Mouse (Mus musculus) midbrain, embryonic 12.5 days (tissue): ENCODE measurements around the gene Rprd1b. TPM values are rescaled to one million over a fixed set of nuclear protein-coding genes. Genes with fewer than 3 reads are reported as not detected.

Source experiments
- ATAC-seq: fragments of 200-750 bp; cut with Nextera tagmentation; 2 replicates; pipeline ENCODE4 v1.8.0; 2017; ENCODE audit warnings: low read depth, moderate TSS enrichment, moderate library complexity; ENCODE audit not compliant: low FRiP score
- H3K27ac ChIP-seq: fragments of 300-500 bp; sonication (generic); replicated peaks from 2 replicates; pipeline ENCODE4 v1.5.1; 2016; ENCODE audit warnings: mild to moderate bottlenecking
- H3K27me3 ChIP-seq: fragments of 300-500 bp; sonication (generic); 2 replicates; pipeline ENCODE4 v1.6.1; 2016; ENCODE audit warnings: mild to moderate bottlenecking
- H3K36me3 ChIP-seq: fragments of 300-500 bp; sonication (generic); 2 replicates; pipeline ENCODE4 v1.6.1; 2016
- H3K4me1 ChIP-seq: fragments of 300-500 bp; sonication (generic); 2 replicates; pipeline ENCODE4 v1.6.1; 2016
- H3K4me2 ChIP-seq: fragments of 300-500 bp; sonication (generic); replicated peaks from 2 replicates; pipeline ENCODE4 v1.6.1; 2016; ENCODE audit warnings: mild to moderate bottlenecking, moderate library complexity
- H3K4me3 ChIP-seq: fragments of 300-500 bp; sonication (generic); 2 replicates; pipeline ENCODE4 v1.5.1; 2016; ENCODE audit warnings: mild to moderate bottlenecking
- H3K9ac ChIP-seq: fragments of 300-500 bp; sonication (generic); replicated peaks from 2 replicates; pipeline ENCODE4 v1.6.1; 2016; ENCODE audit warnings: mild to moderate bottlenecking, moderate library complexity
- H3K9me3 ChIP-seq: fragments of 300-500 bp; sonication (generic); 2 replicates; pipeline ENCODE4 v1.6.1; 2016; ENCODE audit warnings: mild to moderate bottlenecking
- WGBS: fragments of 180-500 bp; shearing (Covaris S2); methylation state at CpG from one replicate; pipeline ENCODE4 v1.1.7; 2016; 5-methylcytosine and 5-hydroxymethylcytosine counted together
- polyA plus RNA-seq: library from polyadenylated mRNA; unstranded; fragments of >200 nt; fragmentation: Nextera tagmentation; extraction: Ambion mirVana; gene quantifications from 2 replicates; pipeline ENCODE4 v1.2.1, GENCODE M21; 2016

Rprd1b gene
- polyA plus RNA-seq, 1 experiment from 2014 or later: 57.9 TPM

DNA sequence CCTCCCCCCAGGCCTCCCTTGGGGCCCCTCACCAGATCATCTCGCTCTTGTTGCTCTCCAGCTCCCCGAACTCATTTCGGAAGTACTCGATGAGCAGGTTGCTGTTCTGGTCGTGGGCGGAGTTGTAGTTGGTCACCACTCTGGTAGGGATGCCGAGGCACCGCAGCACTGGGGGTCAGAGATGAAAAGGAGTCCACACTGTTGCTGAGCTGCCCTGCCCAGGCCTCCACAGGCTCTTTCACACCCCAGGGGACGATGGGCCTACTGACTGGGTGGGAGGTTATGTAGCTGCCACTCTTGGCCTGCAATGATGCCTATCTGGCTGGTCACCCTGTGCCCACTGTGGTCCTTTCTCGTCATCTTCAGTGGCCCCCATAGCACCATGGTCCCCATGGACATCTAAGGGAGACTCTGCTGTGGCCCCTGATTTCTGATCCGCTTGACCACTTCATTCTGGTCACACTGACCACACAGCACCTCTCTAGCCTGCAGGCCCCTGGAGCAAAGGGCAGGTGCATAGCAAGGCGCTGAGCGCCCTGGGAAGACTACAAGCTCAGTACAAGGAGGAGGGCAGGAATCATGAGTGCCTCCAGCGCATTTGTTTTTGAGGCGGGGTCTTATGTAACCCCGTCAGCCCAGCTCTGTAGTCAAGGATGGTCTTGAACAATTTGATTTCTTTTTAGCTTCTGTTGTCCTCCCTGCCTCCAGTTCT lies 101.2 kb downstream of the Rprd1b start:
- no peaks in the 10 kb centered on the region for H3K27me3 ChIP-seq
- ATAC-seq: no peak
- no peak overlapping the region for H3K4me3 ChIP-seq
- H3K9ac ChIP-seq: no peak overlapping the region
- 89% methylated on average over 16 of the region's 16 CpGs for WGBS
- no peaks in the 10 kb centered on the region for H3K9me3 ChIP-seq
- H3K4me1 ChIP-seq: peaks cover 20% of the 10 kb centered on the region
- no peak overlapping the region for H3K4me2 ChIP-seq
- H3K27ac ChIP-seq: no peak overlapping the region
- no peaks in the 10 kb centered on the region for H3K36me3 ChIP-seq

DNA sequence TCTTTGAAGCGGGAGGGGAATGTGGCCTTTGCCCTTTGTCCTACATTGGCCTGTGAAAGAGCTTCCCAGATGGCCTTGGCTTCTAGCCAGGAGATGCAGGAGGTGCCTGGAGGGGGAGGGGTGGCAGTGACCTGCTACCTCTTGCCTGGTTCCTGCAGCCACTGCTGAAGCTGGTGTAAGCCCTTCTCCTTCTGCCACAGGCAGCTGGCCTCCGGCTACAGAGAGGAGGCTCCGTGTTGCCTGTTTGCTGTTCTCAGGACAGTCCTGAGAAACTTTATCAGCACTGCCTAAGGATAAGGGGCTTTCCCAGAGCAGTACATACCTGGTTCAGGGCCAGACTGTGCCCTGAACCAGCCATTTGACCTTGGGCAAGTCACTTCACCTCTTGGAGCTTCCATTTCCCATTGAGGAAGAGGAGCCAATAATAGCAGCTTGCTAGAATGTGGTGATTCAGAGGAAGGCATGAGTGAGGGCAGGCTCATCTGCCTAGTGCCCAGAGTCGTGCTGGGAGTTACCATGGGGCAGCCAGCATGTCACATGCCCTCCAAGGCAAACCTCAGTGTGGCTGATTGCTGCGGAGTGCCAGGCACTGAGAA lies 102.2 kb downstream of the Rprd1b start:
- Histone ChIP-seq H3K9me3 (no peaks in the 10 kb centered on the region), H3K4me1 (peaks cover 20% of the 10 kb centered on the region), H3K4me3 (no peak overlapping the region), H3K27me3 (no peaks in the 10 kb centered on the region), H3K4me2 (no peak overlapping the region), H3K36me3 (no peaks in the 10 kb centered on the region), H3K27ac (no peak overlapping the region; the same call in 1 of the 2 replicates), H3K9ac (no peak overlapping the region)
- 47% methylated on average over 5 of the region's 5 CpGs for WGBS
- no peak for ATAC-seq

DNA sequence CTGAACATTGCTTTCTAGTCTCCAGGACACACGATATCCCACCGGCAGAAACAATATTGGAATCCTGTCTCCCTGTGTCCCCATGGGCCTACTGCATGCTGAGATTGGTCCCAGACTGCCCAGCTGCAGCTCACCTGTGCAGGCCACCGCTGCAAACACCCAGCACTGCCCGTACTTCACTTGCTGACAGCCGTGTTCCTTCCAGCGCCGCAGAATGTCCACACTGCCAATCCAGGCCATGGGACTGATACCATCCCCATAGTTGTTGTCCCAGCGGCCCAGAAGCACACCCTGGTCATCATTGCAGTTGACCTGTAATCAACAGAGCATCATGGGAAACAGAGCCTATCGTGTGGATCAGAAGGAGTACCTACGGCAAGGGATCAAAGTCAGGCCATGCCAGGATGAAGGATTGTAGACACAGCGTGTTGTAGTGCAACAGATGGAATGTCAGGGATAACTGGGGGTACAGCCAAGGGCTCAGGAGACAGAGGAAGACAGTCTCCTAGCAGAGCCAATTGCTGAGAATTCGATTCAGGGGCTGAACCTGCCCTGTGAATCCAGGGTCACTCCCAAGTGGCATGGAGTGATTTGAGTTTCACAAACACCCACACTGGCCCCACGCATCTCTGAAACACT lies 103.0 kb downstream of the Rprd1b start:
- no peaks in the 10 kb centered on the region for H3K9me3 ChIP-seq
- no peak for ATAC-seq
- H3K4me2 ChIP-seq: no peak overlapping the region
- H3K4me3 ChIP-seq: no peak overlapping the region
- H3K4me1 ChIP-seq: peaks cover 20% of the 10 kb centered on the region
- WGBS: 90% methylated on average over 13 of the region's 13 CpGs
- H3K27ac ChIP-seq: no peak overlapping the region
- H3K36me3 ChIP-seq: no peaks in the 10 kb centered on the region
- no peak overlapping the region for H3K9ac ChIP-seq
- H3K27me3 ChIP-seq: no peaks in the 10 kb centered on the region

DNA sequence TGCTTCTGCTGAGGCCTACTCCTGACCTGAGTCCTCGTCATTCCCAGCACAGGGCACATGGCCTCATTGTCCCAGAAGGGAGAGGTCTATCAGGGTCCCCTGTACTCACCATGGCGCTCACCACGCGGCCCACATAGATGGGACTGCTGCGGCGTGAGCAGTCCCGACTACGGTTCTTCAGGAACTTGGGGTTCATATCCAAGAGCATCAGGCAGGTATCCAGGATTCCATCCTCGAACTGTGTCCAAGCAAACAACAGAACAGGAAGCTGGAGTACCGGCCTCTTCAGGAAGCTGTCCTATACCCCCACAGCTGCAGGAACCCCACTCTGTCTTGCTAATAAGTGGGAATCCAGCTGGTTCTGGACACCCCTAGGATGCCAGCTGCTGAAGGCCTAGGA lies 104.0 kb downstream of the Rprd1b start:
- Histone ChIP-seq H3K27ac (no peak overlapping the region), H3K27me3 (no peaks in the 10 kb centered on the region), H3K4me1 (peaks cover 20% of the 10 kb centered on the region), H3K9me3 (no peaks in the 10 kb centered on the region), H3K9ac (no peak overlapping the region), H3K36me3 (no peaks in the 10 kb centered on the region), H3K4me2 (no peak overlapping the region), H3K4me3 (no peak overlapping the region)
- ATAC-seq: no peak
- 90% methylated on average over 10 of the region's 10 CpGs for WGBS

DNA sequence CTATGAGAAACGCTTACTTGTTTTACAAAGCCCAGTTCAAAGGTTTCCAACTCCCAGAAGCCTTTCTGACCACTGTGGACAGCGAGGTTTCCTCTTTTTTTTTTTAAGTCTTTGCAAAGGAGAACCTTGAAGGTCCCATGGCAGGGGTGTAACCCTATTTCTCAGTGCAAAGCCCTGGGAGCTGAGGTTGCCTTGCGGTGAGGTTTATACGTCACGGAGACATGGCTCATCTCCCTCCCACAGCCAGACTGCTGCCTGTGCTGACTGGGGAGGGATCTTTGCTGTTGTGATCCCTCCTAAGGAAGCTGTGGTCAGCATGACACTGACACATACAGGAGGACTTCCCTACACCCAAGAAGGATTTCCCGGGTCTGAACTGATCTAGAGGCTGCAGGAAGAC lies 104.8 kb downstream of the Rprd1b start:
- no peaks in the 10 kb centered on the region for H3K36me3 ChIP-seq
- no peak overlapping the region for H3K4me2 ChIP-seq
- H3K9me3 ChIP-seq: no peaks in the 10 kb centered on the region
- no peaks in the 10 kb centered on the region for H3K27me3 ChIP-seq
- no peak overlapping the region for H3K4me3 ChIP-seq
- no peak overlapping the region for H3K9ac ChIP-seq
- no peak for ATAC-seq
- 77% methylated on average over 6 of the region's 6 CpGs for WGBS
- H3K27ac ChIP-seq: no peak overlapping the region
- peaks cover 20% of the 10 kb centered on the region for H3K4me1 ChIP-seq

DNA sequence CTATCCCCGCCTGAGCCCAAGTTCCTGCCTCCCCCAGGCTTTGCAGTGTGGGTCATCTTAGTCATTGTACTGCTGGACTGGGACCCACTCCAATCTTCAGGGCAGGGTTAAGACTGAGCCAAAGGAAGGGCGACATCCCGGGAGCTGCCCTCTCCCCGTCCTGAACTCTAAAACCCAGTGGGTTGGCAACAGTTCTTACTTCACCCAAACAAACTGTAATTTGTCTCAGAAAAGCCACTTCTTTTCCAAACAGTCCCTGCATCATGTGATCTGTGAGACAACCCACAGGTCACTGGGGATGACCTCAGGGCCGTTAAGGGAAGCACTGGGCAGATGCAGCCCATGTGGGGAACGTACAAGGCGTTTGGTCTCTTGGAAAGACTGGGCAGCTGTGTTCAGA lies 107.9 kb downstream of the Rprd1b start:
- Histone ChIP-seq H3K4me1 (no peaks in the 10 kb centered on the region), H3K4me3 (no peak overlapping the region), H3K27ac (no peak overlapping the region), H3K9me3 (no peaks in the 10 kb centered on the region), H3K4me2 (no peak overlapping the region), H3K9ac (no peak overlapping the region), H3K36me3 (no peaks in the 10 kb centered on the region), H3K27me3 (no peaks in the 10 kb centered on the region)
- 66% methylated on average over 7 of the region's 7 CpGs for WGBS
- no peak for ATAC-seq

DNA sequence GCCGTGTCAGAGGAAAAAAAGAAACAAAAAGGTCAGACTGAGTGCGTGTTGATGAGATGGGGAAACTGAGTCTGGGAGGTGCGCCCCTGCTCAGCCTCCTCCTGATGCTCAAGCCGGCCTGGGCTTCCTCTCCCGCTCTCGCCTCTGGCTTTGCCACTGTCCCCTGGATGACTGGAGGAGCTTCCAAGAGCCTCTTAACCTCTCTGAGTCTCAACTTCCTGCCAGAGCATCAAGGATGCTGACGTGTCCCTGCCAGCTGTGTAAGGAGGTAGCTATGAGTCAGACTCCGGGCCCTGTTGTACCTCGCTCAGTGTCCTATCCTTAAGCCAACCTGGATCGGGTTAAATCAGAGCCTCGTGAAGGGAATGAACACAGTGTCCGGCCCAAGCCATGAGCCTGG lies 109.5 kb downstream of the Rprd1b start:
- Histone ChIP-seq H3K4me3 (no peak overlapping the region), H3K4me2 (no peak overlapping the region), H3K4me1 (no peaks in the 10 kb centered on the region), H3K36me3 (no peaks in the 10 kb centered on the region), H3K27me3 (peaks cover under 1% of the 10 kb centered on the region; the same call in 1 of the 2 replicates), H3K9ac (no peak overlapping the region), H3K27ac (no peak overlapping the region), H3K9me3 (no peaks in the 10 kb centered on the region)
- no peak for ATAC-seq
- 81% methylated on average over 12 of the region's 12 CpGs for WGBS

DNA sequence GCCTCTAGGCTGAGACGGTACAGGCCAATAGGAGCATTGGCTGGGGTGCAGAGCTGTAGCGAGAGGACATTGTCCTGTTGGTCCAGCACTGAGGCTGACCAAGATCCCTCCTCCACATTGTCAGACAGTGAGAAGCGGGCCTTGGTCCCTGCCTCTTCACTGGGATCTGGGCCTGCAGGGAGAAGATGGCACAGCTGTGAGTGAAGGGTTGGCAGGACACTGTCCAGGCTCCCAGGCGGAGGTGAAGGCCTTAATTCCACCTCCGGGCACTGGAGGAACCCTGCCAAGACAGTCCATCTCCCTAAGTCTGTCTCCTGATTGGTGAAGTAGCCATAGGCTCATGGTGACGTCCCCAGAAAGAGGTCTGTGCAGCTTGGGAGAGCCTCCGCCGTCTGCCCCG lies 110.5 kb downstream of the Rprd1b start:
- H3K4me2 ChIP-seq: no peak overlapping the region
- no peak for ATAC-seq
- no peak overlapping the region for H3K4me3 ChIP-seq
- H3K9ac ChIP-seq: no peak overlapping the region
- H3K36me3 ChIP-seq: no peaks in the 10 kb centered on the region
- peaks cover 5% of the 10 kb centered on the region; the same call in 1 of the 2 replicates for H3K27me3 ChIP-seq
- no peak overlapping the region for H3K27ac ChIP-seq
- H3K4me1 ChIP-seq: 0 out of 2 replicates have a peak, but pooled peaks cover 4% of the 10 kb centered on the region
- H3K9me3 ChIP-seq: no peaks in the 10 kb centered on the region
- 94% methylated on average over 9 of the region's 9 CpGs for WGBS

DNA sequence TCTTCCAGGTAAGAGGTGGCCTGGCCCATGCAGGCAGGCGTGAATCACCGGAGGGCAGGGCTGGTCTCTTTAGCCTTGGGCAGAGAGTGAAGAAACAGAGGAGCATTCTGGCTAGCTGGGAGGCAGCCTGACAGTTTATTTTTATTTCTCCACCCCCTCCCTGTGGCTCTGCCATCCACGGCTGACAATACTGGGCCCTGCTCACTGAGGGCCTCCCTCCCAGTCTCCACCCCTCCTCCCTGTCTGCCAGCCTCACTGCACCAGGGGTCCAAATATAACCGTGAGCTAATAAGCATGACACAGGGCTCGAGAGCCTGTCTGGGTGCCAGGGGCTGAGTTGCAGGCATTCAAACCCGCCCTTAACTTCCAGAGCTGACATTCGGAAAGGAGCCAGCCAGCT lies 111.3 kb downstream of the Rprd1b start:
- H3K9me3 ChIP-seq: no peaks in the 10 kb centered on the region
- no peak overlapping the region for H3K27ac ChIP-seq
- ATAC-seq: no peak
- 0 out of 2 replicates have a peak, but pooled peaks cover 6% of the 10 kb centered on the region for H3K4me1 ChIP-seq
- WGBS: 53% methylated on average over 7 of the region's 7 CpGs
- H3K9ac ChIP-seq: no peak overlapping the region
- no peak overlapping the region for H3K4me3 ChIP-seq
- no peaks in the 10 kb centered on the region for H3K36me3 ChIP-seq
- H3K4me2 ChIP-seq: no peak overlapping the region
- H3K27me3 ChIP-seq: peaks cover 5% of the 10 kb centered on the region; the same call in 1 of the 2 replicates

DNA sequence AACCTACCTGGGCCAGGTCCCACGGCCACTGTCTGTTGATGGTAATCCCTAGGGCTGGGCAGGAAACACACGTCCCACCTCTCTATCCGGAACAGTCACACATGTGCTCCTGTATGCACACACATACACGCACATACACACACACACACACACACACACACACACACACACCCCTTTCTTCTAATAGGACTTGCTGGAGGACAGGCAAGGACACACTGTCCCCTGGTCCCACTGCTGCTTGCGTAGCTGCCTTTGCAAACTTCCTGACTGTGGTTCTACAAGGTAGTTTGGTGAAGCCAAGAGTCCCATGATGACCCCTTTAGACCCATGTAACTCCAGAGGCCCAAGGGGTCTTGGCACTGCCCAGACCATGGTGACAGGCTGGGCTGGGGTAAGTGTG lies 112.4 kb downstream of the Rprd1b start:
- H3K4me3 ChIP-seq: no peak overlapping the region
- H3K9me3 ChIP-seq: no peaks in the 10 kb centered on the region
- no peak overlapping the region for H3K9ac ChIP-seq
- ATAC-seq: no peak
- no peak overlapping the region for H3K4me2 ChIP-seq
- WGBS: 87% methylated on average over 5 of the region's 5 CpGs
- no peaks in the 10 kb centered on the region for H3K36me3 ChIP-seq
- H3K27ac ChIP-seq: no peak overlapping the region
- H3K4me1 ChIP-seq: 0 out of 2 replicates have a peak, but pooled peaks cover 7% of the 10 kb centered on the region
- H3K27me3 ChIP-seq: peaks cover 11% of the 10 kb centered on the region

DNA sequence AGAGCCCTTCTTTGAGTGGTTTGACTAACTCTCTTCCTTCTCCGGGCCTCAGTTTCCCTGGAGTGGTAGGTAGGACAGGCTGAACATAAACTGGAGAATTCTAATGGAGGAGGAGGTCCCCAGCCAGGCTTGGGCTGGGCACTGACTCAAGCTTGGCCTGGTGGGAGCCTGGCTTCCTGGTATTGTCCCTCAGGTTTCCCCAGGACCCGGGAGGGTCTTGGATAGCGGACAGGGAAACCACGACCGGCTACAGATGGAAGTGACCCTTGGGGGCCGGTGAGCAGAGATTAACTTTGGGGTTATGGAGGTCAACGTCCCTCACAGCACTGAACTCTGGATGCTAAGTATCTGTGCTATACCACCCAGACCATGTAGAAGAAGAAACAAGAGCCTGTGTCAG lies 113.0 kb downstream of the Rprd1b start:
- H3K4me2 ChIP-seq: no peak overlapping the region
- H3K36me3 ChIP-seq: no peaks in the 10 kb centered on the region
- no peaks in the 10 kb centered on the region for H3K9me3 ChIP-seq
- H3K27me3 ChIP-seq: peaks cover 18% of the 10 kb centered on the region
- no peak overlapping the region for H3K27ac ChIP-seq
- ATAC-seq: no peak
- no peak overlapping the region for H3K9ac ChIP-seq
- H3K4me3 ChIP-seq: no peak overlapping the region
- peaks cover 10% of the 10 kb centered on the region for H3K4me1 ChIP-seq
- 63% methylated on average over 7 of the region's 7 CpGs for WGBS

DNA sequence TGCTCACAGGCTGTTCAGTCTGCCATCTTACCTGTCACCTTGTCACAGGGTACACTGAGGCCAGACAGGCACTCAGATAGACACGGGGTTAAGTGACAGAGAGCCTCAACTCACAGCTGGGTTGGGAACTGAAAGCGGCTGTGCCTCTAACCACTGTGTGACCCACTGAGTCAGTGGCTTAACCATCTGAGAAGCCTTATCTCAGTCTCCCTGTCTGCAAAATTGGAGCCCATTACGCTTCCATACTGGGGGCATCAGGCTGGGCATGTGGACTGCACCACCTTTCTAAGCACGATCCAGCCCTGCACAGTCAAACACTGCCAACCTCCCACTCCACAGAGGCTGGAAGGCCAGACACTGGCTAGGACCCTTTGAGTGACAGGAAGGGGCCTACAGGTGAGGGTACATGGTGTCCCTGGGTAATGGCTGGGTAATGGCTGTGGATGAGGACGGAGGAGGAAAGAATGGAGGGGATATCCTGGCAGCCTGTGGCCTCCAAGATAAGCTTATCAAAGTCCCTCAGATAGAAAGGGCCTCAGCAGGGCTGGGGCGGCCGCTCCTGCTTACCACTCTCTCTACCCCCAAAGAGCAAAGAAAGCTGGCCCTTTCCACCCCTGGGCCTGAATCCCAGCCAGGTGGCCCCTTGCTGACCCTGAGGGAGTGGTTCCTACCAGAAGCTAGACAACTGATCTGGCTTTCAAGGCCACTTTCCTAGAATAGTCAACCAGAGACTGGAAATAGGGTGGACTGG lies 113.6 kb downstream of the Rprd1b start:
- Histone ChIP-seq H3K4me1 (peaks cover 13% of the 10 kb centered on the region), H3K4me2 (no peak overlapping the region), H3K9me3 (no peaks in the 10 kb centered on the region), H3K36me3 (no peaks in the 10 kb centered on the region), H3K27me3 (peaks cover 18% of the 10 kb centered on the region), H3K4me3 (no peak overlapping the region), H3K9ac (no peak overlapping the region), H3K27ac (no peak overlapping the region)
- ATAC-seq: no peak
- WGBS: 84% methylated on average over 7 of the region's 7 CpGs
